In the genomic region with DNA sequence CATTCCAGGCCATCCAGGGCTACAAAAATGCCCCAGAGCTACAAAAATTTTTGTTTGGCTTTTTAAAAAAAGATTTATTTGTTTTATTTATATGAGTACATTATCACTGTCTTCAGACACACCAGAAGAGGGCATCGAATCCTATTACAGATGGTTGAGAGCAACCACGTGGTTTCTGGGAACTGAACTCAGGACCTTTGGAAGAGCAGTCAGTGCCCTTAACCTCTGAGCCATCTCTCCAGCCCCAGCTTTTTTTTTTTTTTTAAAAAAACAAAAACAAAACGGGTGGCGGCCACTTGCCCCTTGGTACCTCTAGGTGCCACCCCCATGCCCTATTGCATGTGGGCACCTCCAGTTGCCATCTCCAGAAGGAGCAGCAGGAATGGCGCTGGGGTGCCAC, we compare ENCODE assay signal across 23 mouse cellular contexts. TPM values are rescaled to one million over a fixed set of nuclear protein-coding genes. Genes with fewer than 3 reads are reported as not detected.
DNase-seq lines count a peak whose midpoint lies in the region; ATAC-seq and TF ChIP-seq lines count a peak whose summit lies in the region.
"Had no signal": no experiment of that assay in that cellular context is flagged by ENCODE, and none has a peak within 500 bp of the region (broad histone marks: within the 10 kb centered on the region; RNA-seq: fewer than 3 reads in every experiment).

No protein-coding gene starts in this region.

- intact Hi-C loops in gastrocnemius, adult 2 months (cut with DNase I), result no loop called here

- 0 out of 2 replicates have a peak, but pooled peaks cover 2% of the 10 kb centered on the region for H3K36me3 ChIP-seq in kidney, postnatal 0 days (ENCODE audit: insufficient read depth, low read length)
- H3K36me3 ChIP-seq in liver, adult 2 months (ENCODE audit: control insufficient read depth, insufficient read depth, low read length), result peaks cover 10% of the 10 kb centered on the region
- H3K36me3 ChIP-seq in liver, embryonic 11.5 days (ENCODE audit: control insufficient read depth, insufficient read depth, low read length), result peaks cover 22% of the 10 kb centered on the region; the same call in 1 of the 2 replicates
- H3K36me3 ChIP-seq in liver, embryonic 13.5 days, result peaks cover 79% of the 10 kb centered on the region

- H3K4me1 ChIP-seq in kidney, postnatal 0 days (replicated peaks; ENCODE audit: insufficient read depth, low read length), result peaks cover 14% of the 10 kb centered on the region; the same call in 1 of the 2 replicates
- H3K4me1 ChIP-seq in liver, adult 2 months (ENCODE audit: control insufficient read depth, insufficient read depth, low read length), result peaks cover 59% of the 10 kb centered on the region
- peaks cover 21% of the 10 kb centered on the region for H3K4me1 ChIP-seq in liver, embryonic 11.5 days (replicated peaks; ENCODE audit: control insufficient read depth, insufficient read depth, low read length)
- H3K4me1 ChIP-seq in liver, embryonic 13.5 days (replicated peaks), result peaks cover 83% of the 10 kb centered on the region

- no peaks in the 10 kb centered on the region for H3K27me3 ChIP-seq in kidney, postnatal 0 days (ENCODE audit: insufficient read depth, low read length)
- H3K27me3 ChIP-seq in liver, adult 2 months (ENCODE audit: control insufficient read depth, insufficient read depth, low read length), result no peaks in the 10 kb centered on the region
- H3K27me3 ChIP-seq in liver, embryonic 11.5 days (replicated peaks; ENCODE audit: control insufficient read depth, insufficient read depth, low read length), result no peaks in the 10 kb centered on the region
- H3K27me3 ChIP-seq in liver, embryonic 13.5 days, result no peaks in the 10 kb centered on the region
- H3K27me3 ChIP-seq: embryonic facial prominence, embryonic 12.5 days; embryonic facial prominence, embryonic 15.5 days; hindbrain, embryonic 13.5 days had no signal

- no peak for TF ChIP-seq CTCF in gastrocnemius, adult 2 months (IDR thresholded peaks at IDR 0.05)
- no peak for TF ChIP-seq CTCF in kidney, postnatal 0 days (IDR thresholded peaks at IDR 0.05; ENCODE audit: low read depth)
- no peak for TF ChIP-seq CTCF in liver, adult 2 months (IDR thresholded peaks at IDR 0.05; ENCODE audit: low read depth, low read length)

- peak overlapping the region; percentile 43 for H3K27ac ChIP-seq in gastrocnemius, adult 2 months
- H3K27ac ChIP-seq in kidney, postnatal 0 days, result 0 out of 2 replicates have a peak overlapping the region, but pooled peaks have one; percentile 31
- peak overlapping the region; percentile 75 for H3K27ac ChIP-seq in liver, adult 2 months (replicated peaks; ENCODE audit: insufficient read depth, low read depth, low read length)
- no peak overlapping the region for H3K27ac ChIP-seq in liver, embryonic 11.5 days (ENCODE audit: low read depth, low read length)
- peak overlapping the region; percentile 86 for H3K27ac ChIP-seq in liver, embryonic 13.5 days
- H3K27ac ChIP-seq: hindbrain, embryonic 10.5 days had no signal

- ATAC-seq in kidney, postnatal 0 days (replicated peaks; ENCODE audit: low FRiP score, low read depth), result no peak
- ATAC-seq in liver, embryonic 11.5 days (replicated peaks; ENCODE audit: low FRiP score), result no peak
- ATAC-seq in liver, embryonic 13.5 days (ENCODE audit: low read depth), result no peak
- ATAC-seq: activated CD4-positive, CD25-positive, alpha-beta regulatory T cell, adult 4 months; forebrain, embryonic 14.5 days; forebrain, postnatal 0 days; hindbrain, embryonic 16.5 days had no signal

- peaks cover 6% of the 10 kb centered on the region; the same call in 1 of the 2 replicates for H3K79me2 ChIP-seq in liver, adult 2 months (ENCODE audit: control insufficient read depth, insufficient read depth, low read length)

- no peak for DNase-seq in gastrocnemius, adult 2 months
- no peak for DNase-seq in gastrocnemius, postnatal 4 days (ENCODE audit: low spot score in 2 of 2)
- no peak for DNase-seq in kidney, postnatal 0 days (ENCODE audit: low spot score)
- no peak for DNase-seq in kidney, adult 8-10 months
- DNase-seq in liver, adult 2 months (ENCODE audit: extremely low read depth, low read depth, low spot score), result peak; percentile 90
- DNase-seq in liver, embryonic 11.5 days (ENCODE audit: low spot score), result no peak
- DNase-seq in liver, embryonic 13.5 days, result no peak
- DNase-seq in cerebellum, postnatal 36 days, result no peak
- DNase-seq: adrenal gland, postnatal 10 days; adrenal gland, postnatal 36 days; cerebellum, adult 18-20 months; cerebellum, adult 9-10 months; cerebellum, postnatal 14 days; forebrain, postnatal 0 days; gastrocnemius, postnatal 25 days had no signal

- H3K4me2 ChIP-seq in kidney, postnatal 0 days (ENCODE audit: low read length), result no peak overlapping the region
- H3K4me2 ChIP-seq in liver, embryonic 11.5 days, result no peak overlapping the region
- H3K4me2 ChIP-seq in liver, embryonic 13.5 days, result no peak overlapping the region
- H3K4me2 ChIP-seq: embryonic facial prominence, embryonic 12.5 days; embryonic facial prominence, embryonic 15.5 days; heart, embryonic 11.5 days; hindbrain, embryonic 13.5 days had no signal

- H3K9me3 ChIP-seq in kidney, postnatal 0 days (replicated peaks; ENCODE audit: low read length), result no peaks in the 10 kb centered on the region
- H3K9me3 ChIP-seq in liver, embryonic 11.5 days (ENCODE audit: control insufficient read depth, low read length), result no peaks in the 10 kb centered on the region
- no peaks in the 10 kb centered on the region for H3K9me3 ChIP-seq in liver, embryonic 13.5 days (replicated peaks)
- H3K9me3 ChIP-seq: embryonic facial prominence, embryonic 15.5 days; hindbrain, embryonic 10.5 days; hindbrain, embryonic 13.5 days had no signal

- no peak overlapping the region for H3K4me3 ChIP-seq in gastrocnemius, adult 2 months
- no peak overlapping the region for H3K4me3 ChIP-seq in kidney, postnatal 0 days (replicated peaks; ENCODE audit: low read depth, low read length)
- H3K4me3 ChIP-seq in liver, adult 2 months (ENCODE audit: insufficient read depth, low read depth, low read length), result no peak overlapping the region
- H3K4me3 ChIP-seq in liver, embryonic 11.5 days (ENCODE audit: low read depth, low read length), result no peak overlapping the region
- H3K4me3 ChIP-seq in liver, embryonic 13.5 days (replicated peaks), result no peak overlapping the region
- H3K4me3 ChIP-seq: embryonic facial prominence, embryonic 12.5 days; embryonic facial prominence, embryonic 15.5 days; hindbrain, embryonic 10.5 days; hindbrain, embryonic 13.5 days had no signal

- WGBS in kidney, postnatal 0 days, result 81% methylated on average over 5 of the region's 5 CpGs
- WGBS in liver, adult 2 months, result 15% methylated on average over 5 of the region's 5 CpGs
- 90% methylated on average over 5 of the region's 5 CpGs for WGBS in liver, embryonic 11.5 days
- WGBS in liver, embryonic 13.5 days (ENCODE audit: insufficient replicate concordance), result 83% methylated on average over 5 of the region's 5 CpGs

- H3K9ac ChIP-seq in kidney, postnatal 0 days (ENCODE audit: low read depth, low read length), result no peak overlapping the region
- peak overlapping the region; percentile 14; the same call in 1 of the 2 replicates for H3K9ac ChIP-seq in liver, adult 2 months (ENCODE audit: low read depth, low read length)
- H3K9ac ChIP-seq in liver, embryonic 11.5 days (ENCODE audit: low read depth, low read length), result no peak overlapping the region
- H3K9ac ChIP-seq in liver, embryonic 13.5 days, result 0 out of 2 replicates have a peak overlapping the region, but pooled peaks have one; percentile 65
- H3K9ac ChIP-seq: embryonic facial prominence, embryonic 12.5 days; embryonic facial prominence, embryonic 15.5 days; forebrain, postnatal 0 days; hindbrain, embryonic 13.5 days had no signal

- TF ChIP-seq POLR2A in liver, adult 2 months (IDR thresholded peaks at IDR 0.05; ENCODE audit: extremely low read depth, insufficient read depth, low read length), result no peak

RNA-seq across cellular contexts. Expression of gene Txnrd2, which starts 8.7 kb away (rescaled TPM):
- total RNA-seq in gastrocnemius, adult 2 months (2021), result 10 to 100 TPM; 18.9 to 21.4 TPM
- 10 to 100 TPM; 10.1 to 14.9 TPM for total RNA-seq in gastrocnemius, postnatal 4 days (2021)
- 29.8 and 30.6 TPM in 2 replicates for polyA plus RNA-seq in kidney, postnatal 0 days (2015; fragmentation: Nextera tagmentation; extraction: Ambion mirVana)
- 23.9 and 30.9 TPM in 2 replicates for total RNA-seq in liver, adult 2 months (2014; rRNA removed)
- polyA plus RNA-seq in liver, adult 2 months (2012; rRNA removed), result 39.1 and 46.6 TPM in 2 replicates
- polyA plus RNA-seq in liver, embryonic 11.5 days (2014; fragmentation: Nextera tagmentation; extraction: Ambion mirVana), result 83.7 and 91.8 TPM in 2 replicates
- 105 and 112 TPM in 2 replicates for polyA plus RNA-seq in liver, embryonic 13.5 days (2015; fragmentation: Nextera tagmentation; extraction: Ambion mirVana)

RNA-seq across cellular contexts. Expression of gene Comt, which starts 9.2 kb away (rescaled TPM):
- 10 to 100 TPM; 35.4 to 43.5 TPM for total RNA-seq in gastrocnemius, adult 2 months (2021)
- 10 to 100 TPM; 52.9 to 62.8 TPM for total RNA-seq in gastrocnemius, postnatal 4 days (2021)
- polyA plus RNA-seq in kidney, postnatal 0 days (2015; fragmentation: Nextera tagmentation; extraction: Ambion mirVana), result 107 and 123 TPM in 2 replicates
- 474 and 538 TPM in 2 replicates for total RNA-seq in liver, adult 2 months (2014; rRNA removed)
- 779 and 1,223 TPM in 2 replicates for polyA plus RNA-seq in liver, adult 2 months (2012; rRNA removed)
- 140 and 141 TPM in 2 replicates for polyA plus RNA-seq in liver, embryonic 11.5 days (2014; fragmentation: Nextera tagmentation; extraction: Ambion mirVana)
- polyA plus RNA-seq in liver, embryonic 13.5 days (2015; fragmentation: Nextera tagmentation; extraction: Ambion mirVana), result 109 and 110 TPM in 2 replicates

Comparison
In these comparisons a context has a peak if more than half of its experiments do, and no peak if none do; other contexts are left out.
1. H3K9ac ChIP-seq: peak in liver, adult 2 months (single experiment) and liver, embryonic 13.5 days (single experiment); none in kidney, postnatal 0 days (single experiment) and liver, embryonic 11.5 days (single experiment).